Mouse (Mus musculus) monocyte, adult 2 months (primary cell): Measurements from ENCODE around the gene 6430628N08Rik.
A peak's percentile ranks its signal among the peaks of the same experiment; 100 is the strongest.

ENCODE experiments used
- DNase-seq, 2 experiments: peaks; one replicate each; pipeline ENCODE4 v3.0.0; 2022; ENCODE audit warnings: low spot score in 2 of 2, low read depth in 1 of 2

The 6430628N08Rik gene

GRCm38 (mm10) chr4:115890553-115890952, at the start of gene 6430628N08Rik:
TSS of gene 6430628N08Rik (plus strand) at chr4:115890665.
- DNase-seq = no peak

DNA sequence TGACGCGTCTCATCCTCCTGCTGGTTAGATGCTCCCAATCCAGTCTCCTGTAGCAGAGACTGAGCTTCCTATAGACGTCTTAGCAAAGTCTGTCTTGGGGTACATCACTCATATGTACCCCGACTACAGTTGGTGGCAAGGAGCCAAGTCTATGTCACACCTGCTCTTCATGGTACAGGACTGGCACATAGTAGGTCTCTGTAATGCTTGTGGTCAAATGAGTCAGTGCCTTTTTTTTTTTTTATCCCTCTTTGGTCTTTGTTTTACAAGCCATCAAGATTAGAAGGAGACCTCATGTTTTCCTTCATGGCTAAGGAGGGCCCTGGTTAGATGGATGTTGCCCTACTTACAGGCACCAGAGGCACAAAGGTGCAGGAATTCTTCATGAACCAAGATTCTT, 49.6 kb upstream of the 6430628N08Rik start:
- DNase-seq = no peak

- DNase-seq = no peak
Observed at GRCm38 (mm10) chr4:115846656-115847055, 43.8 kb upstream of the 6430628N08Rik start.

- DNase-seq = peak; percentile 55 to 68
Observed at GRCm38 (mm10) chr4:115847377-115847776, 43.1 kb upstream of the 6430628N08Rik start.

DNA sequence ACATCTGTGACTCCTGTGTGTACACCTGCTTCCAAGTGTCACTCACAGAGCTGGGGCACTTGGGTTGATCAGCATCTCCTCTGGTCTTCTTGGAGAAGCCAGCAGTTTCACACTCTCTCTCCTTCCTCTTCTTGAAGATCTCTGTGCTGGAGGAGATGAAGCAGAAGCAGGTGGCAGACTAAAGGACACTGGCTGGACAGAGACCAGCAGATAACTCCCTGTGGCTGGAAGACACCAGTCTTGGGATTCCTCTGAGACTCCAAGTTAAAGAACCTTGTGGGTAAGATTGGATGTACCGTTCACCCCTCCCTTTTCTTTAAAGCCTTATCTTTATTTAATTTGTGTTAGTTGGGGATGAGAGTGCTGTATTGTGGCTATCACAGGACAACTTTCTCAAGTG, 42.4 kb upstream of the 6430628N08Rik start:
- no peak for DNase-seq

- no peak for DNase-seq
Observed at GRCm38 (mm10) chr4:115848990-115849677, 41.3 kb upstream of the 6430628N08Rik start.

DNA sequence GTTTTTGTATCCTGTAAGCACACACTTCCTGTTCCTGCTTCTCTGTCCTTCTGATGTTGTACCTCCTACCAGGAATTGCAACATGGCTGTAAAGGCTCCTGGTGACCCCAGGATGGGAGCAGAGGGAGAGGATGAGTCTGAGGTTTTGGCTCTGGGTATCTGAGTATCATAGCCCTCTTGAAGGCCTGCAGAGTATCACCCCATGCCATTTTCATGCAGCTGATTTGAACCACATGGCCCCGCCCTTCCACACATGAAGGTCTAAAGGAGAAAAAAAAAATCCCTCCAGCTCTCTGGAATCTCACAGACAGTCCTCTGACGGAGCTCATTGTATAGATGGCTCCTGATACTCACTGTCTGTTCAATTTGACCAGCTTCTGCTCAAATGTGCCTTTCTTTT, 40.4 kb upstream of the 6430628N08Rik start:
- DNase-seq = no peak

- no peak for DNase-seq
Observed at GRCm38 (mm10) chr4:115850631-115851030, 39.8 kb upstream of the 6430628N08Rik start.

GRCm38 (mm10) chr4:115851569-115851968, 38.9 kb upstream of the 6430628N08Rik start:
- DNase-seq = no peak

DNA sequence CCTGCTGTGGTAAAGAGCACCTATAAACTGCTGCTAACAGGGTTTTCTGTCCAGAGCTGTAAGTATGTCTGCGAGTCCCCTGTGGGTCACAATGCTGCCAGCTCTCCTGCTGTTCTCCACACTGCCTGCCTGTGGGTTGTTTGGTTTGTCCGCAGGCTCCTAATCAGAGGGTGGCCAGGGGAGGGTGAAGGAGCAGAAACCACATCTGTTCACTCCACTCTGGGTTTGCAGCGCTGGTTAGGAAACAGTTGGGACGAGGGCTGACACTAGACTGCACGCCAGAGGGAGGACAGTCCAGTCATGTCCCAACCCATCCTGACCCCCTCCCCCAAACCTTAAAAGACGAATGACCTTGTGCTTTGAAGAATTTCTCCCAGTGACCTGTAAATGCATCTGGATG, 35.4 kb upstream of the 6430628N08Rik start:
- DNase-seq = no peak

- no peak for DNase-seq
Observed at GRCm38 (mm10) chr4:115855609-115856008, 34.9 kb upstream of the 6430628N08Rik start.

- no peak for DNase-seq
Observed at GRCm38 (mm10) chr4:115856282-115856681, 34.2 kb upstream of the 6430628N08Rik start.

GRCm38 (mm10) chr4:115857293-115857883, 33.1 kb upstream of the 6430628N08Rik start:
- peak; percentile 21 to 40 for DNase-seq

- no peak for DNase-seq
Observed at GRCm38 (mm10) chr4:115863352-115863751, 27.1 kb upstream of the 6430628N08Rik start.

GRCm38 (mm10) chr4:115863880-115864279, 26.6 kb upstream of the 6430628N08Rik start:
- no peak for DNase-seq

DNA sequence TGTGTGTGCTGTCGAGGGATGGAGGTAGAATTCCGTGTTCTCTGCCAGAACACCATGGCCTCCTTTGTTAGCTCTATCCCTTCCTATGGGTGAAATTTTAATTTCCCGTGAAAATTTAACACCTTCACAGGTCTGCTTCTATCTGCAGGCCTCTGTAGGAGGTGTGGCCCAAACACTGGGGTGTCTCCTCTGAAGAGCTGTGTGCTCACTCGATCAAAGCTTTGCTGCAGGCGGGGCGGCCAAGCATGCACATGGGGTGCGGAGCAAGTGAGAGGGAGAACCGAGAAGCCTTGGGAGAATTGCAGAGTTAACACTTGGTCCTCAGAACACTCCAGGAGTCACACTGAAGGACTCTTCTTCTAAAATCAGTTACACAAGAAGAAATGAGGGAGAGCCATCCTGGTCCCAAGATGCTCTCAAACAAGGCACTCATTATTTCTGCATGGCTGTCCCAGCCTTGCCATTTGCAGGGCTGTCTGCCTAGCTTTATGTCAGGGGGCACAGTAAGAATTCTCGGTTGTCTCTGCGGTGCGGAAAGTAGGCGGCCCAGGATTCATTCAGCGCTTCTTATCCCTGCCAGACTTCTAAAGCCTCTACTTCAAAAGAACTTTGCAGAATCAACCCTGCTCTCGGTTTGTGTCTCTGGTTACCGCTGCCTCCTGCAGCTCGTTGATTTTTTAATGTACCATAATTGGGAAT, 20.8 kb upstream of the 6430628N08Rik start:
- no peak for DNase-seq

DNA sequence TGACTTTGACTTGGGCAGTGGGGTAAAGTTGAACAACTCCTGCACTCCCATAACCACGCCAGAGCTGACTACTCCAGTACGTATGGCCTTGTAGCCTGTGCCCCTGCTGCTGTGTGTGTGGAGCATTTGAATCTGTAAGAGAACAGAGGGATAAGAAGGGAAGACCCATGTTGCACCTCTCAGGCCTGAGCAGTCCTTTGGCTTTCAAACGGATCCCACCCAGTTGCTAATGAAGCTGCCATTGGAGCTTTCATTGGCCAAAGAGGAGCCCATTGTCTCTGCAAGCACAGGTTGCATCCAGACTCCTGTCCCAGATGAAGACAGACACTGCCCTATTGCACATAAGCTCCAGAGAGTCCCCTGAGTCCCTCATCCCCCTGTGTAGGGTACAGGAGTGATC, 17.2 kb upstream of the 6430628N08Rik start:
- no peak for DNase-seq

GRCm38 (mm10) chr4:115878216-115878678, 12.2 kb upstream of the 6430628N08Rik start:
- DNase-seq = no peak

DNA sequence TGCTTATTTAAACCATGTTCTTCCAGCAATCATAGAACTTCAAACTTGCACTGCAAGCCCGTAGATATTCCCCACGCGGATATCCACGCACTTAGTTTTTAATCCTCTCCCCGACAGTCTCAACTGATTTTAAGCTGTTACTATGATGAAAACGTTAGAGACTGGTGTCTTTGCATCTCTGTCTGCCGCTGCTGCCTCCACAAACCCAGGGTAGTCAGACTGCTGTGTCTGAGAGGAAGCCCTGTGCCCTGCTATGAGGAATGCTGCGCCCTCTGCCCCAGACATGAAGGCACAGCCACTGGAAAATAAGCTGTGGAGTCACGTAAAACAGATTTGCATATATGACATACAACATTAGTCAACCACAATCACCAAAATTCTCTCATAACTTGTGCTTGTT, 11.6 kb upstream of the 6430628N08Rik start:
- no peak for DNase-seq

GRCm38 (mm10) chr4:115881183-115881582, 9.3 kb upstream of the 6430628N08Rik start:
- DNase-seq = no peak

DNA sequence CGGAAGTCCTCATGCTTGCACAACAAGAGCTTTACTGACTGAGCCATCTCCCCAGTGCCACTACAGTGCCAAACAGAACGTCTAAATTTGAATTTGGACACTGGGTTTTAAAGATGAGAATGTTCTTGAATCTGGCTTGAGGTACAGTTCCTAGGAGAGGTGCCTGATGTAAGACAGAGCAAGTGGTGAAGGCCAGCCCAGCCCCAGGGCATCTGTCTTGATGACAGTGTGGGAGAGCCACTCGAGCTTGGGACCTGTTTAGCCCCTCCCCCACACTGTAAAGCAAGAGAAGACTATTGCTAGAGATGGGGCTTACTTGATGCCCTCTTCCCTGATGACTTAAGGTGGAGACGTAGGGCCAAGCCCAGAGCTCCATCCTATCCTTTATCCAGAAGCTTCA, 8.3 kb upstream of the 6430628N08Rik start:
- no peak for DNase-seq

DNA sequence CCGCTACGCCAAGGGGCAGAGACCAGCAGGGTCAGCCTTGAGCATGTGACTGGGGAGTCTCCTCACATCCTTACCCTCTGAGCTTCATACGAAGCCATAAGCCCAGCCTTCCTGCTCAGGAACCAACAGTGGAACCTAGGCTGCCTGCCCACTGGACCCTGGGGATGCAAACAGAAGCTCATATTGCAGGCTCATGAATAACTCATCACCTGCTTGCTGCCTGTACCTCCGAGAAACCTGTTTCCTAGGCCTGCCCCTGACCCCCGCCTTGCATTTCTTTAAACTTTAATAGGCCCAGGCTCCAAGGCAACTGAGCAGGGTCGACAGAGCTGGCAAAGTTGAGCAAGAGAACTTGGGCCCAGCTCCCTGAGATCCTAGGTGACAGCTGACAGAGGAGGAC, 6.4 kb upstream of the 6430628N08Rik start, which contains the start of gene Kncn:
Gene Kncn, plus strand, starts transcription at position 379 of the 400 bp plus-strand sequence.
- no peak for DNase-seq
